ENCODE assay signal across 22 mouse cellular contexts in genomic region chr6:35277903-35278587, GRCm38 (mm10). TPM values are rescaled to one million over a fixed set of nuclear protein-coding genes. Genes with fewer than 3 reads are reported as not detected.
DNase-seq lines count a peak whose midpoint lies in the region; ATAC-seq and TF ChIP-seq lines count a peak whose summit lies in the region.
"Had no signal": no experiment of that assay in that cellular context is flagged by ENCODE, and none has a peak within 500 bp of the region (broad histone marks: within the 10 kb centered on the region; RNA-seq: fewer than 3 reads in every experiment).

No protein-coding gene starts in this region.

- H3K9me3 ChIP-seq in heart, embryonic 13.5 days = no peaks in the 10 kb centered on the region
- no peaks in the 10 kb centered on the region for H3K9me3 ChIP-seq in stomach, embryonic 14.5 days (ENCODE audit: control insufficient read depth, low read depth, low read length)
- H3K9me3 ChIP-seq in stomach, postnatal 0 days (ENCODE audit: control insufficient read depth, low read length) = no peaks in the 10 kb centered on the region
- no peaks in the 10 kb centered on the region for H3K9me3 ChIP-seq in intestine, embryonic 15.5 days
- H3K9me3 ChIP-seq: embryonic facial prominence, embryonic 12.5 days; forebrain, embryonic 13.5 days; hindbrain, embryonic 12.5 days had no signal

- H3K79me2 ChIP-seq in heart, adult 2 months (replicated peaks; ENCODE audit: control insufficient read depth, insufficient read depth, low read length) = no peaks in the 10 kb centered on the region

- no peak for TF ChIP-seq POLR2A in heart, adult 2 months (IDR thresholded peaks at IDR 0.05; ENCODE audit: insufficient read depth, low read depth, low read length)

- no peak for TF ChIP-seq CTCF in heart, adult 2 months (IDR thresholded peaks at IDR 0.05)
- no peak for TF ChIP-seq CTCF in stomach, postnatal 0 days (IDR thresholded peaks at IDR 0.05; ENCODE audit: low read depth)

- ATAC-seq in heart, embryonic 13.5 days (ENCODE audit: extremely low read depth, insufficient number of reproducible peaks, low FRiP score, low TSS enrichment) = no peak; the same call in 1 of the 2 replicates
- peak; percentile 65; the same call in 1 of the 2 replicates for ATAC-seq in stomach, embryonic 14.5 days (ENCODE audit: insufficient number of reproducible peaks, insufficient read depth, low FRiP score, low read depth)
- no peak for ATAC-seq in stomach, postnatal 0 days (ENCODE audit: low FRiP score, low TSS enrichment)
- peak; percentile 80 for ATAC-seq in intestine, embryonic 15.5 days
- ATAC-seq: forebrain, embryonic 13.5 days; forebrain, postnatal 0 days; hindbrain, postnatal 0 days had no signal

- intact Hi-C loops in heart, adult 2 months (cut with DNase I) = no loop called here

- H3K4me2 ChIP-seq in heart, embryonic 13.5 days = peak overlapping the region; percentile 33
- H3K4me2 ChIP-seq in stomach, embryonic 14.5 days (replicated peaks; ENCODE audit: low read depth, low read length) = no peak overlapping the region
- H3K4me2 ChIP-seq in stomach, postnatal 0 days (replicated peaks; ENCODE audit: low read depth) = no peak overlapping the region
- H3K4me2 ChIP-seq in intestine, embryonic 15.5 days (replicated peaks) = no peak overlapping the region
- H3K4me2 ChIP-seq: embryonic facial prominence, embryonic 12.5 days; forebrain, embryonic 13.5 days; hindbrain, embryonic 12.5 days had no signal

- TF ChIP-seq EP300 in heart, adult 2 months (IDR thresholded peaks at IDR 0.05; ENCODE audit: insufficient read depth, low read depth, low read length) = no peak
- TF ChIP-seq EP300 in stomach, postnatal 0 days (optimal IDR thresholded peaks at IDR 0.05) = no peak

- no peaks in the 10 kb centered on the region for H3K36me3 ChIP-seq in heart, embryonic 13.5 days
- H3K36me3 ChIP-seq in heart, adult 2 months (ENCODE audit: control insufficient read depth, insufficient read depth, low read length) = no peaks in the 10 kb centered on the region
- no peaks in the 10 kb centered on the region for H3K36me3 ChIP-seq in stomach, embryonic 14.5 days (ENCODE audit: control insufficient read depth, insufficient read depth, low read length)
- no peaks in the 10 kb centered on the region for H3K36me3 ChIP-seq in stomach, postnatal 0 days (ENCODE audit: control insufficient read depth, insufficient read depth, low read length)
- H3K36me3 ChIP-seq in intestine, embryonic 15.5 days = no peaks in the 10 kb centered on the region
- H3K36me3 ChIP-seq: embryonic facial prominence, embryonic 12.5 days; hindbrain, embryonic 12.5 days had no signal

- no peak overlapping the region for H3K4me3 ChIP-seq in heart, embryonic 13.5 days
- no peak overlapping the region for H3K4me3 ChIP-seq in heart, adult 2 months
- H3K4me3 ChIP-seq in stomach, embryonic 14.5 days (ENCODE audit: low read depth, low read length) = no peak overlapping the region
- H3K4me3 ChIP-seq in stomach, postnatal 0 days (ENCODE audit: low read depth, low read length) = no peak overlapping the region
- no peak overlapping the region for H3K4me3 ChIP-seq in intestine, embryonic 15.5 days (replicated peaks)
- H3K4me3 ChIP-seq: embryonic facial prominence, embryonic 12.5 days; forebrain, embryonic 13.5 days; gastrocnemius, adult 2 months; hindbrain, embryonic 12.5 days had no signal

- peak overlapping the region; percentile 25 for H3K27ac ChIP-seq in heart, embryonic 13.5 days (replicated peaks)
- no peak overlapping the region for H3K27ac ChIP-seq in heart, adult 2 months
- no peak overlapping the region for H3K27ac ChIP-seq in stomach, embryonic 14.5 days (ENCODE audit: low read length)
- no peak overlapping the region for H3K27ac ChIP-seq in stomach, postnatal 0 days (replicated peaks)
- peak overlapping the region; percentile 44; the same call in 1 of the 2 replicates for H3K27ac ChIP-seq in intestine, embryonic 15.5 days
- H3K27ac ChIP-seq: embryonic facial prominence, embryonic 12.5 days; forebrain, embryonic 13.5 days; gastrocnemius, adult 2 months; hindbrain, embryonic 12.5 days; hindbrain, postnatal 0 days had no signal

- 42% methylated on average over 10 of the region's 10 CpGs for WGBS in heart, embryonic 13.5 days
- WGBS in heart, adult 2 months = 50% methylated on average over 10 of the region's 10 CpGs
- WGBS in stomach, embryonic 14.5 days = 40% methylated on average over 10 of the region's 10 CpGs
- 38% methylated on average over 10 of the region's 10 CpGs for WGBS in stomach, postnatal 0 days
- WGBS in intestine, embryonic 15.5 days = 36% methylated on average over 10 of the region's 10 CpGs

- no peak for DNase-seq in heart, adult 2 months
- no peak for DNase-seq in stomach, postnatal 0 days (ENCODE audit: low spot score)
- DNase-seq in yolk sac, embryonic 10.5 days (ENCODE audit: low spot score) = peak; percentile 71
- DNase-seq in gastrocnemius, adult 18-20 months (ENCODE audit: low spot score) = no peak
- no peak for DNase-seq in lung, postnatal 10 days
- DNase-seq: adrenal gland, adult 2 months; adrenal gland, postnatal 25 days; cerebellum, adult 2 months; cerebellum, postnatal 10 days; forebrain, postnatal 0 days; gastrocnemius, adult 2 months; gastrocnemius, postnatal 25 days; heart, postnatal 4 days; kidney, adult 11 months had no signal

- peaks cover 8% of the 10 kb centered on the region for H3K4me1 ChIP-seq in heart, embryonic 13.5 days
- no peaks in the 10 kb centered on the region for H3K4me1 ChIP-seq in heart, adult 2 months (ENCODE audit: control insufficient read depth, insufficient read depth, low read length)
- H3K4me1 ChIP-seq in stomach, embryonic 14.5 days (ENCODE audit: control insufficient read depth, insufficient read depth, low read length) = 0 out of 2 replicates have a peak, but pooled peaks cover 3% of the 10 kb centered on the region
- no peaks in the 10 kb centered on the region for H3K4me1 ChIP-seq in stomach, postnatal 0 days (replicated peaks; ENCODE audit: control insufficient read depth, insufficient read depth)
- peaks cover 7% of the 10 kb centered on the region; the same call in 1 of the 2 replicates for H3K4me1 ChIP-seq in intestine, embryonic 15.5 days (replicated peaks)
- H3K4me1 ChIP-seq: embryonic facial prominence, embryonic 12.5 days; forebrain, embryonic 13.5 days; hindbrain, embryonic 12.5 days had no signal

- no peaks in the 10 kb centered on the region for H3K27me3 ChIP-seq in heart, embryonic 13.5 days (replicated peaks)
- no peaks in the 10 kb centered on the region for H3K27me3 ChIP-seq in heart, adult 2 months (ENCODE audit: control insufficient read depth, insufficient read depth, low read length)
- H3K27me3 ChIP-seq in stomach, embryonic 14.5 days (ENCODE audit: control insufficient read depth, insufficient read depth, low read length) = no peaks in the 10 kb centered on the region
- no peaks in the 10 kb centered on the region for H3K27me3 ChIP-seq in stomach, postnatal 0 days (ENCODE audit: control insufficient read depth, insufficient read depth, low read length)
- no peaks in the 10 kb centered on the region for H3K27me3 ChIP-seq in intestine, embryonic 15.5 days (replicated peaks)
- H3K27me3 ChIP-seq: embryonic facial prominence, embryonic 12.5 days; forebrain, embryonic 13.5 days; hindbrain, embryonic 12.5 days had no signal

- peak overlapping the region; percentile 33; the same call in 1 of the 2 replicates for H3K9ac ChIP-seq in heart, embryonic 13.5 days
- no peak overlapping the region for H3K9ac ChIP-seq in heart, adult 2 months (ENCODE audit: low read depth, low read length)
- H3K9ac ChIP-seq in stomach, embryonic 14.5 days (replicated peaks; ENCODE audit: low read depth, low read length) = no peak overlapping the region
- no peak overlapping the region for H3K9ac ChIP-seq in stomach, postnatal 0 days (ENCODE audit: low read length)
- no peak overlapping the region for H3K9ac ChIP-seq in intestine, embryonic 15.5 days
- H3K9ac ChIP-seq: embryonic facial prominence, embryonic 12.5 days; forebrain, embryonic 13.5 days; forebrain, postnatal 0 days; hindbrain, embryonic 12.5 days had no signal

RNA-seq across cellular contexts. Expression of gene Slc13a4, which starts 29.9 kb away (rescaled TPM):
- polyA plus RNA-seq in heart, embryonic 13.5 days (2015; fragmentation: Nextera tagmentation; extraction: Ambion mirVana) = 1.3 TPM in 2 replicates
- not detected for total RNA-seq in heart, adult 2 months (2021)
- 0.53 and 0.70 TPM in 2 replicates for polyA plus RNA-seq in heart, adult 2 months (2012; rRNA removed)
- 0.29 and 0.39 TPM in 2 replicates for polyA plus RNA-seq in stomach, embryonic 14.5 days (2014; fragmentation: Nextera tagmentation; extraction: Ambion mirVana)
- polyA plus RNA-seq in stomach, postnatal 0 days (2015; fragmentation: Nextera tagmentation; extraction: Ambion mirVana) = 0.12 and 0.21 TPM in 2 replicates
- 0.54 and 0.71 TPM in 2 replicates for polyA plus RNA-seq in intestine, embryonic 15.5 days (2015; fragmentation: Nextera tagmentation; extraction: Ambion mirVana)
- total RNA-seq in gastrocnemius, adult 18-20 months (2021) = under 1 TPM; 0.14 to 0.17 TPM
- total RNA-seq: granulocyte monocyte progenitor cell, adult 5-6 weeks had no signal

RNA-seq across cellular contexts. Expression of gene Fam180a, which starts 47.9 kb away (rescaled TPM):
- polyA plus RNA-seq in heart, embryonic 13.5 days (2015; fragmentation: Nextera tagmentation; extraction: Ambion mirVana) = 0.29 and 0.65 TPM in 2 replicates
- total RNA-seq in heart, adult 2 months (2021) = under 1 TPM; 0.34 to 0.41 TPM
- 0.16 and 0.23 TPM in 2 replicates for polyA plus RNA-seq in heart, adult 2 months (2012; rRNA removed)
- polyA plus RNA-seq in stomach, embryonic 14.5 days (2014; fragmentation: Nextera tagmentation; extraction: Ambion mirVana) = 2.7 and 2.9 TPM in 2 replicates
- 0.97 and 1.6 TPM in 2 replicates for polyA plus RNA-seq in stomach, postnatal 0 days (2015; fragmentation: Nextera tagmentation; extraction: Ambion mirVana)
- polyA plus RNA-seq in intestine, embryonic 15.5 days (2015; fragmentation: Nextera tagmentation; extraction: Ambion mirVana) = 1.3 and 2.3 TPM in 2 replicates
- total RNA-seq in gastrocnemius, adult 18-20 months (2021) = 1 to 10 TPM in 1 of 2 experiments, under 1 TPM in 1; 0.18 to 1.0 TPM
- total RNA-seq: granulocyte monocyte progenitor cell, adult 5-6 weeks had no signal
- polyA plus RNA-seq: embryonic facial prominence, embryonic 12.5 days; forebrain, embryonic 13.5 days had no signal

Comparison
In these comparisons a context has a peak if more than half of its experiments do, and no peak if none do; other contexts are left out.
1. ATAC-seq: peak in stomach, embryonic 14.5 days (single experiment) and intestine, embryonic 15.5 days (single experiment); none in heart, embryonic 13.5 days (single experiment) and stomach, postnatal 0 days (single experiment).
2. H3K27ac ChIP-seq: peak in heart, embryonic 13.5 days (single experiment) and intestine, embryonic 15.5 days (single experiment); none in heart, adult 2 months (single experiment), stomach, embryonic 14.5 days (single experiment) and stomach, postnatal 0 days (single experiment).